Mouse (Mus musculus) G1E (cell line): Measurements from ENCODE around the gene Dop1a.

Experiments used
- CTCF ChIP-seq: IDR thresholded peaks from 2 replicates; pipeline ENCODE4 v1.5.1; 2012; ENCODE audit warnings: low read depth, low read length, inconsistent platforms, mixed read lengths
- GATA1 ChIP-seq: IDR thresholded peaks from 2 replicates; pipeline ENCODE4 v1.6.1; 2012; ENCODE audit warnings: borderline replicate concordance, low read length, inconsistent platforms, mixed read lengths
- POLR2AphosphoS5 ChIP-seq: IDR thresholded peaks from 2 replicates; pipeline ENCODE4 v1.6.1; 2012; ENCODE audit warnings: low read depth, low read length, inconsistent platforms; ENCODE audit not compliant: insufficient replicate concordance
- TAL1 ChIP-seq: conservative IDR thresholded peaks from 2 replicates; pipeline ENCODE4 v1.6.1; 2012; ENCODE audit warnings: low read depth, low read length, inconsistent platforms, mixed read lengths

DNA sequence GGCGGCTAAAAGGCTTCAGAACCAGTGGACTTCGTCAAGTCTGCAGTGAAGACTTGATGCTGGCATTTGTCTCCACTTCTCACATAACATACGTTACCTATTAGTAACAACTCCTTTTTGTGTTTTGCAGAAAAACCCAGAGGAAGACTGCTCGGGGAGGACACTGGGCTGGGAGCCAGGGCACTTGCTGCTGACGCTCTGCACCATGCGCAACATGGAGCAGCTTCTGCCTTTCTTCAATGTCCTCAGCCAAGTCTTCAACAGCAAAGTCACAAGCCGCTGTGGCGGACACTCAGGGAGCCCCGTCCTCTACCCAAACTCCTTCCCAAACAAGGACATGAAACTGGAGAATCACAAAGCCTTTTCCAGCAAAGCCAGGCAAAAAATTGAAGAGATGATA is 86.9 kb downstream of the Dop1a start:
- TF ChIP-seq CTCF (no peak), GATA1 (no peak), TAL1 (no peak), POLR2AphosphoS5 (no peak)
